Mouse (Mus musculus): ENCODE measurements around the gene Ncf2. TPM values are rescaled to one million over a fixed set of nuclear protein-coding genes. Genes with fewer than 3 reads are reported as not detected.

Ncf2 gene
- polyA plus RNA-seq, 1 experiment from 2014 or later: 4.7 TPM

- 0 out of 2 replicates have a peak overlapping the region, but pooled peaks have one; percentile 14 for H3K4me2 ChIP-seq
- no peak for ATAC-seq (replicated peaks; ENCODE audit: insufficient number of reproducible peaks, low FRiP score, low TSS enrichment)
- no peak overlapping the region for H3K4me3 ChIP-seq (ENCODE audit: low read depth, low read length)
- H3K27me3 ChIP-seq (ENCODE audit: control insufficient read depth, insufficient read depth, low read length): no peaks in the 10 kb centered on the region
- H3K4me1 ChIP-seq (ENCODE audit: control insufficient read depth, insufficient read depth, low read length): peaks cover 22% of the 10 kb centered on the region
- 60% methylated on average over 12 of the region's 12 CpGs for WGBS (ENCODE audit: insufficient replicate concordance)
- H3K9me3 ChIP-seq (replicated peaks; ENCODE audit: control insufficient read depth, low read length): no peaks in the 10 kb centered on the region
- H3K9ac ChIP-seq (ENCODE audit: low read depth, low read length): no peak overlapping the region
- no peaks in the 10 kb centered on the region for H3K36me3 ChIP-seq (ENCODE audit: control insufficient read depth, insufficient read depth, low read length)
- no peak overlapping the region for H3K27ac ChIP-seq (ENCODE audit: low read depth, low read length)
Observed at GRCm38 (mm10) chr1:152792736-152793494, 7.1 kb upstream of the Ncf2 start.

- Histone ChIP-seq H3K27me3 (ENCODE audit: control insufficient read depth, insufficient read depth, low read length) (no peaks in the 10 kb centered on the region), H3K27ac (ENCODE audit: low read depth, low read length) (no peak overlapping the region), H3K36me3 (ENCODE audit: control insufficient read depth, insufficient read depth, low read length) (no peaks in the 10 kb centered on the region), H3K4me2 (no peak overlapping the region), H3K4me3 (ENCODE audit: low read depth, low read length) (no peak overlapping the region), H3K4me1 (ENCODE audit: control insufficient read depth, insufficient read depth, low read length) (peaks cover 22% of the 10 kb centered on the region), H3K9me3 (replicated peaks; ENCODE audit: control insufficient read depth, low read length) (no peaks in the 10 kb centered on the region), H3K9ac (ENCODE audit: low read depth, low read length) (0 out of 2 replicates have a peak overlapping the region, but pooled peaks have one; percentile 10)
- 58% methylated on average over 6 of the region's 6 CpGs for WGBS (ENCODE audit: insufficient replicate concordance)
- no peak for ATAC-seq (replicated peaks; ENCODE audit: insufficient number of reproducible peaks, low FRiP score, low TSS enrichment)
Observed at GRCm38 (mm10) chr1:152793495-152794130, 6.4 kb upstream of the Ncf2 start.

GRCm38 (mm10) chr1:152795688-152796255 lies 4.2 kb upstream of the Ncf2 start:
- Histone ChIP-seq H3K36me3 (ENCODE audit: control insufficient read depth, insufficient read depth, low read length) (no peaks in the 10 kb centered on the region), H3K9ac (ENCODE audit: low read depth, low read length) (no peak overlapping the region), H3K27ac (ENCODE audit: low read depth, low read length) (no peak overlapping the region), H3K4me2 (no peak overlapping the region), H3K27me3 (ENCODE audit: control insufficient read depth, insufficient read depth, low read length) (no peaks in the 10 kb centered on the region), H3K9me3 (replicated peaks; ENCODE audit: control insufficient read depth, low read length) (no peaks in the 10 kb centered on the region), H3K4me1 (ENCODE audit: control insufficient read depth, insufficient read depth, low read length) (peaks cover 20% of the 10 kb centered on the region), H3K4me3 (ENCODE audit: low read depth, low read length) (no peak overlapping the region)
- ATAC-seq (replicated peaks; ENCODE audit: insufficient number of reproducible peaks, low FRiP score, low TSS enrichment): no peak
- WGBS (ENCODE audit: insufficient replicate concordance): 52% methylated on average over 8 of the region's 8 CpGs

- H3K4me3 ChIP-seq (ENCODE audit: low read depth, low read length): no peak overlapping the region
- no peaks in the 10 kb centered on the region for H3K36me3 ChIP-seq (ENCODE audit: control insufficient read depth, insufficient read depth, low read length)
- H3K4me2 ChIP-seq: no peak overlapping the region
- WGBS (ENCODE audit: insufficient replicate concordance): 79% methylated on average over 8 of the region's 8 CpGs
- H3K4me1 ChIP-seq (ENCODE audit: control insufficient read depth, insufficient read depth, low read length): peaks cover 14% of the 10 kb centered on the region
- H3K27ac ChIP-seq (ENCODE audit: low read depth, low read length): no peak overlapping the region
- H3K9me3 ChIP-seq (replicated peaks; ENCODE audit: control insufficient read depth, low read length): no peaks in the 10 kb centered on the region
- no peaks in the 10 kb centered on the region for H3K27me3 ChIP-seq (ENCODE audit: control insufficient read depth, insufficient read depth, low read length)
- no peak for ATAC-seq (replicated peaks; ENCODE audit: insufficient number of reproducible peaks, low FRiP score, low TSS enrichment)
- no peak overlapping the region for H3K9ac ChIP-seq (ENCODE audit: low read depth, low read length)
Observed at GRCm38 (mm10) chr1:152796683-152797263, 3.2 kb upstream of the Ncf2 start.

- Histone ChIP-seq H3K4me1 (ENCODE audit: control insufficient read depth, insufficient read depth, low read length) (peaks cover 9% of the 10 kb centered on the region), H3K27me3 (ENCODE audit: control insufficient read depth, insufficient read depth, low read length) (no peaks in the 10 kb centered on the region), H3K9ac (ENCODE audit: low read depth, low read length) (no peak overlapping the region), H3K4me2 (no peak overlapping the region), H3K9me3 (replicated peaks; ENCODE audit: control insufficient read depth, low read length) (no peaks in the 10 kb centered on the region), H3K36me3 (ENCODE audit: control insufficient read depth, insufficient read depth, low read length) (no peaks in the 10 kb centered on the region), H3K4me3 (ENCODE audit: low read depth, low read length) (no peak overlapping the region), H3K27ac (ENCODE audit: low read depth, low read length) (0 out of 2 replicates have a peak overlapping the region, but pooled peaks have one; percentile 22)
- ATAC-seq (replicated peaks; ENCODE audit: insufficient number of reproducible peaks, low FRiP score, low TSS enrichment): no peak; the same call in 1 of the 2 replicates
- WGBS (ENCODE audit: insufficient replicate concordance): 49% methylated on average over 9 of the region's 9 CpGs
Observed at GRCm38 (mm10) chr1:152798125-152798524, 1.9 kb upstream of the Ncf2 start.

- no peaks in the 10 kb centered on the region for H3K27me3 ChIP-seq (ENCODE audit: control insufficient read depth, insufficient read depth, low read length)
Observed at GRCm38 (mm10) chr1:152800633-152801176, 711 bp downstream of the Ncf2 start.

GRCm38 (mm10) chr1:152804907-152805306 lies 4.9 kb downstream of the Ncf2 start:
- WGBS (ENCODE audit: insufficient replicate concordance): 69% methylated on average over 6 of the region's 6 CpGs
- no peak overlapping the region for H3K4me3 ChIP-seq (ENCODE audit: low read depth, low read length)
- no peaks in the 10 kb centered on the region for H3K27me3 ChIP-seq (ENCODE audit: control insufficient read depth, insufficient read depth, low read length)
- H3K27ac ChIP-seq (ENCODE audit: low read depth, low read length): no peak overlapping the region
- no peaks in the 10 kb centered on the region for H3K9me3 ChIP-seq (replicated peaks; ENCODE audit: control insufficient read depth, low read length)
- no peak overlapping the region for H3K9ac ChIP-seq (ENCODE audit: low read depth, low read length)
- peaks cover 3% of the 10 kb centered on the region; the same call in 1 of the 2 replicates for H3K4me1 ChIP-seq (ENCODE audit: control insufficient read depth, insufficient read depth, low read length)
- ATAC-seq (replicated peaks; ENCODE audit: insufficient number of reproducible peaks, low FRiP score, low TSS enrichment): no peak
- no peak overlapping the region for H3K4me2 ChIP-seq
- H3K36me3 ChIP-seq (ENCODE audit: control insufficient read depth, insufficient read depth, low read length): no peaks in the 10 kb centered on the region

More at GRCm38 (mm10) chr1:152800633-152801176, 711 bp downstream of the Ncf2 start:
- Histone ChIP-seq H3K9me3 (replicated peaks; ENCODE audit: control insufficient read depth, low read length) (no peaks in the 10 kb centered on the region), H3K9ac (ENCODE audit: low read depth, low read length) (no peak overlapping the region), H3K4me3 (ENCODE audit: low read depth, low read length) (no peak overlapping the region), H3K36me3 (ENCODE audit: control insufficient read depth, insufficient read depth, low read length) (no peaks in the 10 kb centered on the region), H3K4me1 (ENCODE audit: control insufficient read depth, insufficient read depth, low read length) (peaks cover 2% of the 10 kb centered on the region), H3K4me2 (peak overlapping the region; percentile 4; the same call in 1 of the 2 replicates), H3K27ac (ENCODE audit: low read depth, low read length) (no peak overlapping the region)
- 79% methylated on average over 13 of the region's 13 CpGs for WGBS (ENCODE audit: insufficient replicate concordance)
- no peak for ATAC-seq (replicated peaks; ENCODE audit: insufficient number of reproducible peaks, low FRiP score, low TSS enrichment)

- H3K27me3 ChIP-seq (ENCODE audit: control insufficient read depth, insufficient read depth, low read length): no peaks in the 10 kb centered on the region
- no peak overlapping the region for H3K27ac ChIP-seq (ENCODE audit: low read depth, low read length)
- no peak overlapping the region for H3K9ac ChIP-seq (ENCODE audit: low read depth, low read length)
- WGBS (ENCODE audit: insufficient replicate concordance): 70% methylated on average over 18 of the region's 18 CpGs
- 0 out of 2 replicates have a peak, but pooled peaks cover 3% of the 10 kb centered on the region for H3K4me1 ChIP-seq (ENCODE audit: control insufficient read depth, insufficient read depth, low read length)
- H3K4me2 ChIP-seq: no peak overlapping the region
- H3K36me3 ChIP-seq (ENCODE audit: control insufficient read depth, insufficient read depth, low read length): no peaks in the 10 kb centered on the region
- H3K9me3 ChIP-seq (replicated peaks; ENCODE audit: control insufficient read depth, low read length): no peaks in the 10 kb centered on the region
- no peak overlapping the region for H3K4me3 ChIP-seq (ENCODE audit: low read depth, low read length)
- no peak for ATAC-seq (replicated peaks; ENCODE audit: insufficient number of reproducible peaks, low FRiP score, low TSS enrichment)
Observed at GRCm38 (mm10) chr1:152807619-152808391, 7.8 kb downstream of the Ncf2 start.

Measured in heart, embryonic 11.5 days (tissue).